Mouse (Mus musculus) kidney, adult 2 months (tissue): Measurements from ENCODE around the gene Cdc42ep4.

Source experiments
- CTCF ChIP-seq: fragments of 200-500 bp; conservative IDR thresholded peaks from 2 replicates; pipeline ENCODE4 v1.5.1; 2011; ENCODE audit warnings: low read depth, mild to moderate bottlenecking, control low read depth, low read length, moderate library complexity, mixed read lengths; ENCODE audit not compliant: insufficient read depth, insufficient read length
- POLR2A ChIP-seq: fragments of 200-500 bp; IDR thresholded peaks from one replicate; pipeline ENCODE4 v1.6.1; 2011; ENCODE audit warnings: low read depth, low read length, control low read depth

DNA sequence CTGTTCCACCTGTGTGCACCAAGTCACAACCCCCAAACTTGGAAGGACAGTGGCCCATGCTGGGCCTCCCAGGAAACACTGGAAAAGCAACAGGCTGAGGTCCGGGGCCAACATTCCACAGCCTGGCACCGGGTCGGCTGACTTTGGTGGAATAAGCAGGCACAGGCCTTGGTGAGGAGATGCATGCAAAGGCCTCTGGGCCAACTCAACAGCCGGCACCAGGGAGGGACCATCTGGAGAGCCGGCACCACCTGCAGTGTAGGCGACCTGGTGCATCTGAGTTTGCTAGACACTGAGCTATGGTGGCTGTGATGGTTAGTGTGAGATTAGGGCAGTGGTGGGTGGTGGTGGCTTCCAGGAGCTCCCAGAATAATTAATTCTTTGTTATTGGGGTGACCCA is 46.3 kb upstream of the Cdc42ep4 start:
- TF ChIP-seq CTCF (no peak), POLR2A (no peak)
